Mouse (Mus musculus) brown adipose tissue, adult 24 weeks (tissue): Measurements from ENCODE around the gene Tubb3. TPM values are rescaled to one million over a fixed set of nuclear protein-coding genes. Genes with fewer than 3 reads are reported as not detected.
"Not testable (repeated sequence)": the region's sequence is repeated elsewhere in the genome, so short reads cannot be mapped to it uniquely, and the experiment has no call there.

ENCODE experiments used
- H3K27ac ChIP-seq: fragments of 200-500 bp; replicated peaks from 2 replicates; pipeline ENCODE4 v1.5.1; 2012; ENCODE audit warnings: low read depth, mild to moderate bottlenecking, low read length
- H3K4me1 ChIP-seq: fragments of 200-500 bp; 2 replicates; pipeline ENCODE4 v1.6.1; 2012; ENCODE audit warnings: low read length, mixed read lengths; ENCODE audit not compliant: control insufficient read depth, insufficient read depth, insufficient read length
- H3K4me3 ChIP-seq: fragments of 200-500 bp; 2 replicates; pipeline ENCODE4 v1.5.1; 2012; ENCODE audit warnings: low read depth, mild to moderate bottlenecking, low read length, moderate library complexity; ENCODE audit not compliant: insufficient read depth
- polyA plus RNA-seq: library from polyadenylated mRNA; stranded (reverse); fragments of >200 nt; gene quantifications from 2 replicates; pipeline ENCODE4 v1.2.4, GENCODE M21; 2012; ENCODE audit not compliant: missing spikeins, insufficient read depth, insufficient read length

The Tubb3 gene
- polyA plus RNA-seq, 1 experiment = 0.75 TPM

- Histone ChIP-seq H3K4me3 (no peak within 1 kb of the TSS), H3K27ac (no peak within 1 kb of the TSS), H3K4me1 (no peaks in the 10 kb centered on the region)
These were observed 4.4 kb upstream of the Tubb3 start, which contains the start of gene Mc1r for GRCm38 (mm10) chr8:123406786-123407185. Gene Mc1r (plus strand): TSS chr8:123407107.

GRCm38 (mm10) chr8:123407612-123408011, 3.6 kb upstream of the Tubb3 start:
- Histone ChIP-seq H3K27ac (no peak overlapping the region), H3K4me1 (no peaks in the 10 kb centered on the region), H3K4me3 (no peak overlapping the region)

GRCm38 (mm10) chr8:123408586-123409544, 2.4 kb upstream of the Tubb3 start:
- Histone ChIP-seq H3K27ac (no peak overlapping the region), H3K4me1 (no peaks in the 10 kb centered on the region), H3K4me3 (no peak overlapping the region)

- Histone ChIP-seq H3K4me3 (no peak overlapping the region), H3K27ac (no peak overlapping the region), H3K4me1 (no peaks in the 10 kb centered on the region)
These were observed 1.1 kb upstream of the Tubb3 start for GRCm38 (mm10) chr8:123410049-123410587.

- no peaks in the 10 kb centered on the region for H3K4me1 ChIP-seq
- H3K4me3 ChIP-seq = no peak overlapping the region
- no peak overlapping the region for H3K27ac ChIP-seq
These were observed 436 bp upstream of the Tubb3 start for GRCm38 (mm10) chr8:123410788-123411187.

GRCm38 (mm10) chr8:123411781-123412327, 630 bp downstream of the Tubb3 start:
- Histone ChIP-seq H3K4me3 (no peak overlapping the region), H3K4me1 (no peaks in the 10 kb centered on the region)

GRCm38 (mm10) chr8:123412560-123413170, 1.4 kb downstream of the Tubb3 start:
- H3K27ac ChIP-seq = no peak overlapping the region

More at GRCm38 (mm10) chr8:123411781-123412327, 630 bp downstream of the Tubb3 start:
- no peak overlapping the region for H3K27ac ChIP-seq

GRCm38 (mm10) chr8:123414255-123414654, 3.0 kb downstream of the Tubb3 start:
- no peak overlapping the region for H3K27ac ChIP-seq
- no peak overlapping the region for H3K4me3 ChIP-seq
- no peaks in the 10 kb centered on the region for H3K4me1 ChIP-seq

More at GRCm38 (mm10) chr8:123412560-123413170, 1.4 kb downstream of the Tubb3 start:
- Histone ChIP-seq H3K4me1 (no peaks in the 10 kb centered on the region), H3K4me3 (no peak overlapping the region)

GRCm38 (mm10) chr8:123414997-123415696, 3.9 kb downstream of the Tubb3 start:
- not testable (repeated sequence) for H3K4me1 ChIP-seq, H3K4me3 ChIP-seq, H3K27ac ChIP-seq

GRCm38 (mm10) chr8:123415967-123416943, 5.0 kb downstream of the Tubb3 start:
- Histone ChIP-seq H3K27ac (no peak overlapping the region), H3K4me3 (no peak overlapping the region), H3K4me1 (no peaks in the 10 kb centered on the region)

- Histone ChIP-seq H3K27ac (no peak overlapping the region), H3K4me3 (no peak overlapping the region), H3K4me1 (no peaks in the 10 kb centered on the region)
These were observed 5.8 kb downstream of the Tubb3 start for GRCm38 (mm10) chr8:123416944-123417555.

GRCm38 (mm10) chr8:123419711-123420110, 8.5 kb downstream of the Tubb3 start:
- no peaks in the 10 kb centered on the region for H3K4me1 ChIP-seq
- no peak overlapping the region for H3K4me3 ChIP-seq
- no peak overlapping the region for H3K27ac ChIP-seq

- no peaks in the 10 kb centered on the region for H3K4me1 ChIP-seq
- no peak overlapping the region for H3K4me3 ChIP-seq
These were observed 9.5 kb downstream of the Tubb3 start for GRCm38 (mm10) chr8:123420525-123421281.

More at GRCm38 (mm10) chr8:123420525-123421281, 9.5 kb downstream of the Tubb3 start:
- no peak overlapping the region for H3K27ac ChIP-seq
